Mouse (Mus musculus) erythroblast, embryonic 14.5 days (primary cell): Measurements from ENCODE around the gene Lyrm7.

ENCODE experiments used
- GATA1 ChIP-seq: IDR thresholded peaks from 2 replicates; pipeline ENCODE4 v1.6.1; 2012; ENCODE audit warnings: low read length, inconsistent platforms, mixed read lengths
- TAL1 ChIP-seq: IDR thresholded peaks from 3 replicates; pipeline ENCODE4 v1.6.1; 2012; ENCODE audit warnings: low read length, inconsistent platforms, mixed read lengths

DNA sequence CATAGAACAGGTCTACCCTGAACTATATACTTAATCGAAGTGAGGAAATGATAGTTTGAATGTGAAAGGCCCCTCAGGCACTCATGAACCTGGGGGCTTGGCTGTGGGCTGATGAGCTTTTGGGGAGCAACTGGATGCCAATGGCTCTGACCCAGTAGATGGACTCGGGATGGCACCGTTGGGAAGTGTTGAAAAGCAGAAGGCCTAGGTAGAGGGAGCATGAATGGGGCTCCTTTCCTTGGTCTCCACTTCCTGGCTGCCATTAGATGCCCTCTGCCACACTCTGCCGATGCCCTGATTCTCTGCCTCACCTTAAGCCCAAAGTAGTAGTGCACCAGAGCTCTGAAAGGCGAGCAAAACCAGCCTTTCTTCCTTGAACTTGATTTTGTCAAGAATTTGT lies 15.3 kb upstream of the Lyrm7 start:
- TF ChIP-seq TAL1 (no peak), GATA1 (no peak)
